Mouse (Mus musculus): ENCODE measurements at regions not wholly inside any gene's neighbourhood (a gene's known extent, or its start where the extent isn't known, plus 50 kb on each side); places are given as distances from the start of the nearest gene placed in this dataset.
A peak's percentile ranks its signal among the peaks of the same experiment; 100 is the strongest.

- no peak for ATAC-seq (replicated peaks; ENCODE audit: low read depth, poor library complexity, severe bottlenecking)
These were observed 86.9 kb downstream of the Alx1 start for GRCm38 (mm10) chr10:102943156-102943555.

GRCm38 (mm10) chr10:102940823-102941519 lies 89.0 kb downstream of the Alx1 start:
- ATAC-seq (replicated peaks; ENCODE audit: low read depth, poor library complexity, severe bottlenecking) = peak; percentile 50; the same call in 1 of the 2 replicates

GRCm38 (mm10) chr10:102931445-102931844 lies 98.6 kb downstream of the Alx1 start:
- ATAC-seq (replicated peaks; ENCODE audit: low read depth, poor library complexity, severe bottlenecking) = peak; percentile 68

- ATAC-seq (replicated peaks; ENCODE audit: low read depth, poor library complexity, severe bottlenecking) = no peak
These were observed 101.4 kb downstream of the Alx1 start for GRCm38 (mm10) chr10:102928651-102929050.

- ATAC-seq (replicated peaks; ENCODE audit: low read depth, poor library complexity, severe bottlenecking) = no peak
These were observed 132.6 kb downstream of the Alx1 start for GRCm38 (mm10) chr10:102897368-102897767.

- ATAC-seq (replicated peaks; ENCODE audit: low read depth, poor library complexity, severe bottlenecking) = no peak
These were observed 134.1 kb downstream of the Alx1 start for GRCm38 (mm10) chr10:102895952-102896351.

GRCm38 (mm10) chr10:102892373-102892772 lies 137.6 kb downstream of the Alx1 start:
- no peak for ATAC-seq (replicated peaks; ENCODE audit: low read depth, poor library complexity, severe bottlenecking)

- no peak for ATAC-seq (replicated peaks; ENCODE audit: low read depth, poor library complexity, severe bottlenecking)
These were observed 140.3 kb downstream of the Alx1 start for GRCm38 (mm10) chr10:102889709-102890108.

- ATAC-seq (replicated peaks; ENCODE audit: low read depth, poor library complexity, severe bottlenecking) = no peak
These were observed 148.1 kb downstream of the Alx1 start for GRCm38 (mm10) chr10:102881824-102882438.

- ATAC-seq (replicated peaks; ENCODE audit: low read depth, poor library complexity, severe bottlenecking) = peak; percentile 62; the same call in 1 of the 2 replicates
These were observed 152.0 kb downstream of the Alx1 start for GRCm38 (mm10) chr10:102878010-102878409.

- no peak for ATAC-seq (replicated peaks; ENCODE audit: low read depth, poor library complexity, severe bottlenecking)
These were observed 153.1 kb downstream of the Alx1 start for GRCm38 (mm10) chr10:102876946-102877345.

GRCm38 (mm10) chr10:102866920-102867319 lies 163.1 kb downstream of the Alx1 start:
- ATAC-seq (replicated peaks; ENCODE audit: low read depth, poor library complexity, severe bottlenecking) = 0 out of 2 replicates have a peak, but pooled peaks have one; percentile 39

GRCm38 (mm10) chr10:102836567-102837224 lies 193.3 kb downstream of the Alx1 start:
- ATAC-seq (replicated peaks; ENCODE audit: low read depth, poor library complexity, severe bottlenecking) = peak; percentile 96

- 0 out of 2 replicates have a peak, but pooled peaks have one; percentile 24 for ATAC-seq (replicated peaks; ENCODE audit: low read depth, poor library complexity, severe bottlenecking)
These were observed 194.2 kb downstream of the Alx1 start for GRCm38 (mm10) chr10:102835814-102836213.

GRCm38 (mm10) chr10:102829606-102830005 lies 200.4 kb downstream of the Alx1 start:
- ATAC-seq (replicated peaks; ENCODE audit: low read depth, poor library complexity, severe bottlenecking) = no peak

- ATAC-seq (replicated peaks; ENCODE audit: low read depth, poor library complexity, severe bottlenecking) = no peak
These were observed 206.6 kb downstream of the Alx1 start for GRCm38 (mm10) chr10:102823434-102823833.

GRCm38 (mm10) chr10:102801391-102801790 lies 228.6 kb downstream of the Alx1 start:
- no peak for ATAC-seq (replicated peaks; ENCODE audit: low read depth, poor library complexity, severe bottlenecking)

GRCm38 (mm10) chr10:102779243-102779642 lies 250.8 kb downstream of the Alx1 start:
- ATAC-seq (replicated peaks; ENCODE audit: low read depth, poor library complexity, severe bottlenecking) = no peak

- ATAC-seq (replicated peaks; ENCODE audit: low read depth, poor library complexity, severe bottlenecking) = no peak
These were observed 251.7 kb downstream of the Rassf9 start for GRCm38 (mm10) chr10:102763696-102764095.

GRCm38 (mm10) chr10:102762378-102762777 lies 250.4 kb downstream of the Rassf9 start:
- no peak for ATAC-seq (replicated peaks; ENCODE audit: low read depth, poor library complexity, severe bottlenecking)

GRCm38 (mm10) chr10:102735207-102735606 lies 223.2 kb downstream of the Rassf9 start:
- peak; percentile 88 for ATAC-seq (replicated peaks; ENCODE audit: low read depth, poor library complexity, severe bottlenecking)
